Mouse (Mus musculus): ENCODE data around the gene Frmd5. TPM values are rescaled to one million over a fixed set of nuclear protein-coding genes. Genes with fewer than 3 reads are reported as not detected.
A peak's percentile ranks its signal among the peaks of the same experiment; 100 is the strongest.

Frmd5 gene
- polyA plus RNA-seq, 1 experiment from 2014 or later: 2.5 TPM

- Histone ChIP-seq H3K27me3 (replicated peaks) (no peaks in the 10 kb centered on the region), H3K4me1 (replicated peaks) (no peaks in the 10 kb centered on the region), H3K9ac (no peak overlapping the region), H3K9me3 (no peaks in the 10 kb centered on the region), H3K36me3 (no peaks in the 10 kb centered on the region), H3K4me3 (replicated peaks) (no peak overlapping the region), H3K27ac (no peak overlapping the region), H3K4me2 (replicated peaks) (no peak overlapping the region)
- ATAC-seq: no peak
- 76% methylated on average over 5 of the region's 5 CpGs for WGBS
These were observed 131.0 kb downstream of the Frmd5 start for GRCm38 (mm10) chr2:121675895-121676294.

DNA sequence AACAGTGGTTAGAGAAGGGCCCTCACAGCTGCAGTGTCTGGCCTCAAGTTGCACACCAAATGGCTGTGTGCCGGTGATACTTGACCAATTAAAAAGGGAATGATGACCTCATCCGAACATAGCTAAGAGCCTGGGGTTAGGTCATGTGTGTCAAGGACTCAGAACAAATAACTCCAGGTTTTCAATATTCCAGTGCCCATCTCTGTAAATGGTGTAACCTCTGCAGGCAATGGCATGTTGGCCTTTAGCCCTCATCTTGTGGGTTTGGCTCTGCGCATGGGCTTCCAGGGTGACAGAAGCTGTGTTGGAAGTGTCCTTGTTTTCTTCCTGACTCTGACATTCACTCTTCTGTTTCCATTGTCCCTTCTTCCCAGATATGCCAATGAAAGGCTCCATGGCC is 131.8 kb downstream of the Frmd5 start:
- WGBS: 87% methylated on average over 3 of the region's 3 CpGs
- no peak for ATAC-seq
- no peak overlapping the region for H3K4me3 ChIP-seq (replicated peaks)
- H3K4me1 ChIP-seq (replicated peaks): no peaks in the 10 kb centered on the region
- H3K27me3 ChIP-seq (replicated peaks): no peaks in the 10 kb centered on the region
- no peak overlapping the region for H3K4me2 ChIP-seq (replicated peaks)
- no peak overlapping the region for H3K9ac ChIP-seq
- no peak overlapping the region for H3K27ac ChIP-seq
- H3K9me3 ChIP-seq: no peaks in the 10 kb centered on the region
- H3K36me3 ChIP-seq: no peaks in the 10 kb centered on the region

DNA sequence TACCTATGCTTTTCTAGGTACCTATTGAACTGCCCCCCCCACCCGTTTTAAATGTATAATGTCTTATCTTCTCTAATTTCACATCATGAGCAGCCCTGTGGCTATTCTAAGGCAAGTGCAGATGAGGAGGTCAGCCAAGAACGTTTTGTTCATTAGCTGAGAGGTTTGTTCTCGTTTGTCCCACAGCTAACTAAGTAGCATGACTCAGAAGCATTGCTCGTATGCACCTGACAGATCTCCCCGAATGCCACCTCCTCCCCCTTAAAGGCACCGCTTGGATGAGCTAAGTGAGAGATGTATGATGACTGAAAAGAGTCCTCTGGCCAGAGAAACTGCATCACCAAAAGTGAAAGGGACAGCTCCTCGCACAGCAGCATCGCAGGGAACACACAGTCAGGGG is 132.7 kb downstream of the Frmd5 start:
- H3K4me1 ChIP-seq (replicated peaks): no peaks in the 10 kb centered on the region
- H3K27me3 ChIP-seq (replicated peaks): no peaks in the 10 kb centered on the region
- H3K9me3 ChIP-seq: no peaks in the 10 kb centered on the region
- no peak overlapping the region for H3K27ac ChIP-seq
- H3K36me3 ChIP-seq: no peaks in the 10 kb centered on the region
- 73% methylated on average over 8 of the region's 8 CpGs for WGBS
- no peak overlapping the region for H3K9ac ChIP-seq
- H3K4me2 ChIP-seq (replicated peaks): no peak overlapping the region
- no peak for ATAC-seq
- H3K4me3 ChIP-seq (replicated peaks): no peak overlapping the region

DNA sequence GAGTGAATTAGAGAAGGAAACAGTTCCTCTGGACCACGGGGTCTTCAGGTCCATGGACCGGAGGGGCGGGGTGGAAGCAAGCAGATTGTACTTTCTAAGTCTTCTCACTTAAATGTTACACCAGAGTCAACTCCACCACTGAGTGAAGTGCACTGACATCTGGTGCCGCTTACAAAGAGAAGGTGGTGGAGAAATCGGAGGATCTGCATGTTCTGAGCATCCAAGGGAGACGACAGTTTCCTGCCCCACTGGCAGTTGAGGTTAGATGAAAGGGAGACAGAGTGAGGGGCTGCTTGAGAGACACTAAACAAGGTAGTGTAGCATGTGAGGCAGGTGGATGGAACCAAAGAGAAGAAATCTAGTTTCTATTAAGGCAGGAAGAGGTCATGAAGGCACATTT is 137.0 kb downstream of the Frmd5 start:
- Histone ChIP-seq H3K4me1 (replicated peaks) (no peaks in the 10 kb centered on the region), H3K4me3 (replicated peaks) (no peak overlapping the region), H3K36me3 (no peaks in the 10 kb centered on the region), H3K27me3 (replicated peaks) (no peaks in the 10 kb centered on the region), H3K4me2 (replicated peaks) (no peak overlapping the region), H3K27ac (no peak overlapping the region), H3K9me3 (no peaks in the 10 kb centered on the region), H3K9ac (no peak overlapping the region)
- WGBS: 88% methylated on average over 6 of the region's 6 CpGs
- ATAC-seq: no peak

GRCm38 (mm10) chr2:121668256-121668655 is 138.6 kb downstream of the Frmd5 start:
- no peaks in the 10 kb centered on the region for H3K27me3 ChIP-seq (replicated peaks)
- WGBS: 85% methylated on average over 4 of the region's 4 CpGs
- ATAC-seq: no peak
- H3K27ac ChIP-seq: no peak overlapping the region
- no peaks in the 10 kb centered on the region for H3K9me3 ChIP-seq
- no peak overlapping the region for H3K4me2 ChIP-seq (replicated peaks)
- no peak overlapping the region for H3K9ac ChIP-seq
- H3K4me1 ChIP-seq (replicated peaks): no peaks in the 10 kb centered on the region
- H3K4me3 ChIP-seq (replicated peaks): no peak overlapping the region
- no peaks in the 10 kb centered on the region for H3K36me3 ChIP-seq

DNA sequence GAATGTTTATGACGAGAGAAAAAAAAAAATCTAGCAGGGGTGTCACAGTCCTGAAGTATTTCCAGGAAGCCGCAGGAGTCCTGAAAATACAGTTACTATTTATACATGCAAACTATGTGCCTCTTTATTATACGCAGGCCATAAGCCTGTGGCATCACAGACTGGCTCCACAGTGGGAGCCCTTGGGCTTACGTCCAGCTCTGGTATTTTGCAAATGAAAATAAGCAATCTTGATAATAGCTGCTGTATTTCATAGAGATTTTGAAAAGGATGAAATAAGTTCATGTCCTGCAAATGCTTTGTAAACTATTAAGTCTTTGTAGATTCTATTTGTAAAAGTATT is 145.8 kb downstream of the Frmd5 start:
- ATAC-seq: no peak
- Histone ChIP-seq H3K4me1 (replicated peaks) (no peaks in the 10 kb centered on the region), H3K9ac (no peak overlapping the region), H3K36me3 (no peaks in the 10 kb centered on the region), H3K27ac (no peak overlapping the region), H3K4me2 (replicated peaks) (no peak overlapping the region), H3K4me3 (replicated peaks) (no peak overlapping the region), H3K9me3 (no peaks in the 10 kb centered on the region), H3K27me3 (replicated peaks) (no peaks in the 10 kb centered on the region)
- 63% methylated on average over 4 of the region's 4 CpGs for whole genome bisulfite sequencing

GRCm38 (mm10) chr2:121660461-121661159 is 146.3 kb downstream of the Frmd5 start:
- Histone ChIP-seq H3K9ac (no peak overlapping the region), H3K4me3 (replicated peaks) (no peak overlapping the region), H3K36me3 (no peaks in the 10 kb centered on the region), H3K4me2 (replicated peaks) (no peak overlapping the region), H3K27me3 (replicated peaks) (no peaks in the 10 kb centered on the region), H3K27ac (no peak overlapping the region), H3K9me3 (no peaks in the 10 kb centered on the region), H3K4me1 (replicated peaks) (no peaks in the 10 kb centered on the region)
- WGBS: 76% methylated on average over 6 of the region's 6 CpGs
- no peak for ATAC-seq

- WGBS: 78% methylated on average over 4 of the region's 4 CpGs
- no peaks in the 10 kb centered on the region for H3K4me1 ChIP-seq (replicated peaks)
- H3K4me3 ChIP-seq (replicated peaks): no peak overlapping the region
- H3K36me3 ChIP-seq: no peaks in the 10 kb centered on the region
- H3K9ac ChIP-seq: no peak overlapping the region
- H3K27ac ChIP-seq: no peak overlapping the region
- H3K4me2 ChIP-seq (replicated peaks): no peak overlapping the region
- H3K9me3 ChIP-seq: no peaks in the 10 kb centered on the region
- ATAC-seq: no peak
- H3K27me3 ChIP-seq (replicated peaks): no peaks in the 10 kb centered on the region
These were observed 147.5 kb downstream of the Frmd5 start for GRCm38 (mm10) chr2:121659350-121659749.

DNA sequence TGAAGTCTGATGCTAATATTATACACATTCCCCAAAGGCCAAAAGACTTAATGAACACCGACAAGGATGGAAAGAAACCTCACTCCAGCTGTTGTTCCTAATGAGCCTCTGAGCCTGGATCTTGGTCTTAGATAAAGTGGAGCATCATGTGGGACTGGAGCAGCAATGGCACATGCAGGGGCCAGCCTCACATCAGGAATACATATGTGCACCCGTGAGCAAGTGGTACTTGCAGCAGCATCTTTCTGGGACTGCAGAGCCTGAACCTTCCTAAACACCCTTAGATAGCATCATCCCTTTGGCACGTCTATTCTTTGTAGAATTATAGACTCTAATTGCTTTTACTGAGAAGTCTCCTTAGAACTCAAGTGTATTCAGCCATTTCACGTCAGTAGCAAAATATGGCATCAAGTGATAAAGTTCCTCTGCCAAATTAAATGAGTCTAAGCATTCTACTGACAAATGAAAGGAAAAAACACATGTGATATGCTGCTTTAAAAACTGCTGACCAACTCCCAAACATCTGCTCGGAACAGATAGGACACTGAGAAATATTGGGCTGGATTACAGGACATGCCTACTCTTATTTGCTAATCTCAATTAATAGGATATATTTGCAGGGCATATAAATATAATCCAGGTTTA is 148.6 kb downstream of the Frmd5 start:
- WGBS: 81% methylated on average over 5 of the region's 5 CpGs
- no peak for ATAC-seq
- H3K27me3 ChIP-seq (replicated peaks): no peaks in the 10 kb centered on the region

GRCm38 (mm10) chr2:121655966-121656365 is 150.9 kb downstream of the Frmd5 start:
- Histone ChIP-seq H3K27ac (no peak overlapping the region), H3K4me3 (replicated peaks) (no peak overlapping the region), H3K4me1 (replicated peaks) (no peaks in the 10 kb centered on the region), H3K36me3 (no peaks in the 10 kb centered on the region), H3K27me3 (replicated peaks) (no peaks in the 10 kb centered on the region), H3K9ac (no peak overlapping the region), H3K4me2 (replicated peaks) (no peak overlapping the region), H3K9me3 (no peaks in the 10 kb centered on the region)
- no peak for ATAC-seq
- WGBS: 85% methylated on average over 6 of the region's 6 CpGs

More for the DNA sequence above, 148.6 kb downstream of the Frmd5 start:
- no peak overlapping the region for H3K4me3 ChIP-seq (replicated peaks)
- H3K9ac ChIP-seq: no peak overlapping the region
- no peaks in the 10 kb centered on the region for H3K9me3 ChIP-seq
- H3K4me2 ChIP-seq (replicated peaks): no peak overlapping the region
- no peaks in the 10 kb centered on the region for H3K4me1 ChIP-seq (replicated peaks)
- H3K36me3 ChIP-seq: no peaks in the 10 kb centered on the region
- no peak overlapping the region for H3K27ac ChIP-seq

- no peaks in the 10 kb centered on the region for H3K27me3 ChIP-seq (replicated peaks)
- H3K4me3 ChIP-seq (replicated peaks): no peak overlapping the region
- H3K9me3 ChIP-seq: no peaks in the 10 kb centered on the region
- no peak for ATAC-seq
- H3K9ac ChIP-seq: no peak overlapping the region
- no peaks in the 10 kb centered on the region for H3K4me1 ChIP-seq (replicated peaks)
- H3K4me2 ChIP-seq (replicated peaks): no peak overlapping the region
- 76% methylated on average over 8 of the region's 8 CpGs for WGBS
- no peaks in the 10 kb centered on the region for H3K36me3 ChIP-seq
- no peak overlapping the region for H3K27ac ChIP-seq
These were observed 151.8 kb downstream of the Frmd5 start for GRCm38 (mm10) chr2:121655106-121655505.

GRCm38 (mm10) chr2:121646528-121646927 is 160.4 kb downstream of the Frmd5 start:
- Histone ChIP-seq H3K4me1 (replicated peaks) (peaks cover 5% of the 10 kb centered on the region; the same call in 1 of the 2 replicates), H3K4me2 (replicated peaks) (no peak overlapping the region), H3K9ac (no peak overlapping the region), H3K27ac (no peak overlapping the region), H3K36me3 (no peaks in the 10 kb centered on the region), H3K4me3 (replicated peaks) (no peak overlapping the region), H3K9me3 (no peaks in the 10 kb centered on the region), H3K27me3 (replicated peaks) (no peaks in the 10 kb centered on the region)
- peak; percentile 80 for ATAC-seq
- 56% methylated on average over 4 of the region's 4 CpGs for WGBS

GRCm38 (mm10) chr2:121642934-121643333 is 164.0 kb downstream of the Frmd5 start:
- H3K36me3 ChIP-seq: no peaks in the 10 kb centered on the region
- WGBS: 33% methylated on average over 6 of the region's 6 CpGs
- H3K4me2 ChIP-seq (replicated peaks): no peak overlapping the region
- peaks cover 5% of the 10 kb centered on the region; the same call in 1 of the 2 replicates for H3K4me1 ChIP-seq (replicated peaks)
- H3K27me3 ChIP-seq (replicated peaks): no peaks in the 10 kb centered on the region
- H3K9ac ChIP-seq: no peak overlapping the region
- H3K9me3 ChIP-seq: no peaks in the 10 kb centered on the region
- no peak overlapping the region for H3K4me3 ChIP-seq (replicated peaks)
- H3K27ac ChIP-seq: no peak overlapping the region
- ATAC-seq: no peak

All from intestine, embryonic 15.5 days (tissue).